Mouse (Mus musculus): ENCODE measurements at regions not wholly inside any gene's neighbourhood (a gene's known extent, or its start where the extent isn't known, plus 50 kb on each side); places are given as distances from the start of the nearest gene placed in this dataset.

DNA sequence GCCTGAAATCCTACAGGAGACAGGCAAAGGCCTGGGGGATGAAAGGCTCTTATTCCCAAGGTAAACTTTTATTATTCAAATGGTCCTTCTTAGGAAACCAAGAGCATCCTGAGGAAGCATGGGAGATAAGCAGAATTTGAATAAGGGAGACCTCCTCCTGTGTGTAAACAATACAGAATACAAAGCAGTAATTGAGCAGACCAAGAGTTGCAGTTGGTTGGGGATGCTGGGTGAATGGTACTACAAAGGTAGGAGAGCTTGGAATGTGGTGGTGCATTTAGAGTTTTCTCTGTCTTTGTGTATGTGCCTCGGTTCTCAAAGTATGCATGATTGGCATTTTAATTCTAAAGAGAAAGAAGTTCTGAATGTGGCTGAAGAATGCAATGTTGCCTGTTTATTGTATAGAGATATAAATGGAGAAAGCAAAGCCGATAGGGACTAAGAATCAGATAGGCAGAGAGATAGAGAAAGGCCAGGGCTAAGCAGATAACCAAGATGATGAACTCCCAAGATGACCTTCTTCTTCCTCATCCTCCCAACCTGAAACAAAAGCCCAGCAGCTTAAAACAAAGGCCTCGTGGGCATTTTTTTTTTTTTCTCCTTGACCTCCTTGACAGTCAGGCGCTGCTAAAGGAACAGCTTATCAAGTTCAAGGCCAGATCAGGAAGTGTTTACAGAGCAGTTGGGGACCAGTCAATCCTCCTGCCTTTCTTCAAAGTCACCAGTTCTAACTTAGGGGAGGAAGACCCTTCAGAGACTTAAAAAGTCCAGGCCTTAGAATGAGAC is 175.6 kb downstream of the Usp46 start:
- Histone ChIP-seq H3K4me1 (ENCODE audit: control insufficient read depth, insufficient read depth, low read length) (no peaks in the 10 kb centered on the region), H3K36me3 (ENCODE audit: control insufficient read depth, insufficient read depth, low read length) (no peaks in the 10 kb centered on the region), H3K4me3 (ENCODE audit: low read depth, low read length) (no peak overlapping the region), H3K9ac (ENCODE audit: low read depth, low read length) (no peak overlapping the region), H3K27me3 (ENCODE audit: control insufficient read depth, insufficient read depth, low read depth, low read length) (no peaks in the 10 kb centered on the region), H3K9me3 (replicated peaks; ENCODE audit: control insufficient read depth, low read length, poor library complexity, severe bottlenecking) (no peaks in the 10 kb centered on the region; the same call in 1 of the 2 replicates), H3K27ac (ENCODE audit: low read length) (no peak overlapping the region), H3K4me2 (ENCODE audit: low read length) (no peak overlapping the region)
- 49% methylated on average over 4 of the region's 4 CpGs for WGBS
- ATAC-seq = no peak

DNA sequence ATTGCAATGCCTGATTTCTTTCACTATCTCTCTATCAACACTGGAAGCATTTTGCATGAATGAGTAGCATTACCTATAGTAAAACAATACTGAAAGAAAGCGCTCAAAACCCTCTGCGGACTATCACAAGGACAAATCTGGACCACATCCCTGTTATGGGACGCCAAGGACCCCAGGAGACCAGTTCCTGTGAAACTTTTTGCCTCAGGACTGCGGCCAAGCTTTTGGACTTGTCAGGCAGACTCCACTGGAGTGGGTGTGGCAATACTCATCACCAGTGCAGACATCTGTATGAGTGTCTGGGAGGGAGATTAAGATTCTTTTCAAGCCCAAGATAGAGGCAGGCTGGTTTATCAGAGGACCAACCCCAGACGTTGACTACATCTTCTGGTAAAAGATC is 173.0 kb downstream of the Usp46 start:
- Histone ChIP-seq H3K4me1 (ENCODE audit: control insufficient read depth, insufficient read depth, low read length) (no peaks in the 10 kb centered on the region), H3K36me3 (ENCODE audit: control insufficient read depth, insufficient read depth, low read length) (no peaks in the 10 kb centered on the region), H3K4me2 (ENCODE audit: low read length) (no peak overlapping the region), H3K9ac (ENCODE audit: low read depth, low read length) (no peak overlapping the region), H3K27me3 (ENCODE audit: control insufficient read depth, insufficient read depth, low read depth, low read length) (no peaks in the 10 kb centered on the region), H3K27ac (ENCODE audit: low read length) (no peak overlapping the region), H3K4me3 (ENCODE audit: low read depth, low read length) (no peak overlapping the region), H3K9me3 (replicated peaks; ENCODE audit: control insufficient read depth, low read length, poor library complexity, severe bottlenecking) (no peaks in the 10 kb centered on the region; the same call in 1 of the 2 replicates)
- no peak for ATAC-seq
- 96% methylated on average over 5 of the region's 5 CpGs for WGBS

DNA sequence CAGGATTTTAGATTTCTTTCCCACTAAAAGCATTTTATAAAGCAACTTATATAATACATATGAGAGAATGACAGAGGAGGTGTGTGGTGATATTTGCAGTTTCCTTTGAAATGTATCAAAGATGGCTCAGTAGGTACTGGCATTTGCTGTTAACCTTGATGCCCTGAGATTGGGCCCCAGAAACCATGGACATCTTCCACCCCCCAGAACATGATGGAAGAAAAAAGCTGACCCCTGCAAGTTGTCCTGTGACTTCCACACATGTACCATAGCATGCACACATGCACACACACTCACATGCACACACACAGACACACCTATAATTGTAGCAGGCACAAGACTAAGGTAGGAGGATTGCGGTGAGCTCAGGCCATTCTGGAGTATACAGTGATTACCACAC is 171.4 kb downstream of the Usp46 start:
- Histone ChIP-seq H3K4me2 (ENCODE audit: low read length) (no peak overlapping the region), H3K4me1 (ENCODE audit: control insufficient read depth, insufficient read depth, low read length) (no peaks in the 10 kb centered on the region), H3K27ac (ENCODE audit: low read length) (no peak overlapping the region), H3K36me3 (ENCODE audit: control insufficient read depth, insufficient read depth, low read length) (no peaks in the 10 kb centered on the region), H3K27me3 (ENCODE audit: control insufficient read depth, insufficient read depth, low read depth, low read length) (no peaks in the 10 kb centered on the region), H3K4me3 (ENCODE audit: low read depth, low read length) (no peak overlapping the region), H3K9ac (ENCODE audit: low read depth, low read length) (no peak overlapping the region), H3K9me3 (replicated peaks; ENCODE audit: control insufficient read depth, low read length, poor library complexity, severe bottlenecking) (no peaks in the 10 kb centered on the region; the same call in 1 of the 2 replicates)
- ATAC-seq = no peak
- WGBS = 100% methylated on average over 1 of the region's 1 CpGs

- H3K36me3 ChIP-seq (ENCODE audit: control insufficient read depth, insufficient read depth, low read length) = no peaks in the 10 kb centered on the region
- no peak overlapping the region for H3K9ac ChIP-seq (ENCODE audit: low read depth, low read length)
- no peaks in the 10 kb centered on the region for H3K4me1 ChIP-seq (ENCODE audit: control insufficient read depth, insufficient read depth, low read length)
- H3K9me3 ChIP-seq (replicated peaks; ENCODE audit: control insufficient read depth, low read length, poor library complexity, severe bottlenecking) = no peaks in the 10 kb centered on the region
- ATAC-seq = no peak
- H3K27ac ChIP-seq (ENCODE audit: low read length) = no peak overlapping the region
- H3K4me3 ChIP-seq (ENCODE audit: low read depth, low read length) = no peak overlapping the region
- no peaks in the 10 kb centered on the region for H3K27me3 ChIP-seq (ENCODE audit: control insufficient read depth, insufficient read depth, low read depth, low read length)
- WGBS = 87% methylated on average over 1 of the region's 1 CpGs
- H3K4me2 ChIP-seq (ENCODE audit: low read length) = no peak overlapping the region
Measured at GRCm38 (mm10) chr5:73901651-73902050, 166.6 kb downstream of the Usp46 start.

DNA sequence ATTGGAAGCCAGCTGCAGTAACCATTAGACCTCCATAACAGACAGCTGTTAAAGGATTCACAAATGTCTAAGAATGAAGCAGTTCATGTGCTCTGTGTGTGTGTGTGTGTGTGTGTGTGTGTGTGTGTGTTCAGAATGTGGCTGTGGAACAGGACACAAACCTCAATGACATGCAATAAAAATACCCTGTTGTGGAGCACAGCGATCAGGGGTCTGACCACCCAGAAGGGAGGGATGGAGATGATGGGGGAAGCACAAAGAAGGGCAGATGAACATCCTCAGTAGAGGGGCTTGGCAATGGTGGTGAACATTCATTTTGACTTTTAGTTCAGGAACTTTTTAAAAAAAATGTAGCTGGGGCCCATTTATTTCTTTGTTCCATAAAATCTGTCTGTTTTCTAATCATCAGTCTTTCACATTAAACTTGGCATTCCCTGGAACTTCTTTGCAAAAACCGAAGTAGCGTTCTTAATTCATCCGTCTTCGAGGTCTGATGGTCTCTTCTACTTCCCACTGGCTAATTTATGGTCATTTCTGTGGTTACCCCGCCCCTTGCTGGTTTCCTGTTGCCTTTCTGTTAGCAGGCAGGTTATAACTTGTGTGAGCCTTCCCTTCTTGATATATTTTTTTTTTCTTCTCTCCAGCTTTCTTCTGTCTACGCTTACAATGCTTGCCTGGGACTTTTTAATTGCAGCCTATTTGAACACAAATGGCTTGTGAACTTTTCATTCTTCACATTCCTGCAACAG is 165.6 kb downstream of the Usp46 start:
- Histone ChIP-seq H3K4me1 (ENCODE audit: control insufficient read depth, insufficient read depth, low read length) (no peaks in the 10 kb centered on the region), H3K4me2 (ENCODE audit: low read length) (peak overlapping the region; percentile 15), H3K36me3 (ENCODE audit: control insufficient read depth, insufficient read depth, low read length) (no peaks in the 10 kb centered on the region), H3K4me3 (ENCODE audit: low read depth, low read length) (no peak overlapping the region), H3K27ac (ENCODE audit: low read length) (no peak overlapping the region), H3K27me3 (ENCODE audit: control insufficient read depth, insufficient read depth, low read depth, low read length) (no peaks in the 10 kb centered on the region), H3K9me3 (replicated peaks; ENCODE audit: control insufficient read depth, low read length, poor library complexity, severe bottlenecking) (no peaks in the 10 kb centered on the region), H3K9ac (ENCODE audit: low read depth, low read length) (no peak overlapping the region)
- WGBS = 64% methylated on average over 7 of the region's 7 CpGs
- no peak for ATAC-seq

DNA sequence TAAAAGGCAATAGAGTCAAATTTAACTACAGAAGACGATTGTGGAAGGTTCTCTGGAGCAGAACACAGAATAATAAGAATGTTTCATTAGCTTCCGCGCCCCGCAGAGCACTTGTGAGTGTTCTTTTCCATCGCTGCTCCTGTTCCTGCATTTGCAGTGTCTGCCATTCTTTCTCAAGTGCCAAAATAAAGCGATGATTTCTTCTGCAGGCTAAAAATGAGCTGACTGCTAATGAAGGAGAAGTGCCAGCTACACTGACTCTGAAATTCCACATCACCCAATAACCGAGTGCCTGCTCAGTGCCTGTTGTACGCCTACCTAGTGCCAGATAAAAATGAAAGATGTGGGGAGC is 165.0 kb downstream of the Usp46 start:
- H3K36me3 ChIP-seq (ENCODE audit: control insufficient read depth, insufficient read depth, low read length) = no peaks in the 10 kb centered on the region
- no peak overlapping the region for H3K4me3 ChIP-seq (ENCODE audit: low read depth, low read length)
- no peaks in the 10 kb centered on the region for H3K9me3 ChIP-seq (replicated peaks; ENCODE audit: control insufficient read depth, low read length, poor library complexity, severe bottlenecking)
- no peak overlapping the region for H3K9ac ChIP-seq (ENCODE audit: low read depth, low read length)
- H3K4me1 ChIP-seq (ENCODE audit: control insufficient read depth, insufficient read depth, low read length) = no peaks in the 10 kb centered on the region
- 40% methylated on average over 8 of the region's 8 CpGs for WGBS
- H3K4me2 ChIP-seq (ENCODE audit: low read length) = peak overlapping the region; percentile 15
- ATAC-seq = no peak
- H3K27ac ChIP-seq (ENCODE audit: low read length) = no peak overlapping the region
- H3K27me3 ChIP-seq (ENCODE audit: control insufficient read depth, insufficient read depth, low read depth, low read length) = no peaks in the 10 kb centered on the region

- Histone ChIP-seq H3K4me2 (ENCODE audit: low read length) (no peak overlapping the region), H3K9me3 (replicated peaks; ENCODE audit: control insufficient read depth, low read length, poor library complexity, severe bottlenecking) (no peaks in the 10 kb centered on the region), H3K27me3 (ENCODE audit: control insufficient read depth, insufficient read depth, low read depth, low read length) (no peaks in the 10 kb centered on the region), H3K4me1 (ENCODE audit: control insufficient read depth, insufficient read depth, low read length) (no peaks in the 10 kb centered on the region), H3K27ac (ENCODE audit: low read length) (no peak overlapping the region), H3K9ac (ENCODE audit: low read depth, low read length) (no peak overlapping the region), H3K36me3 (ENCODE audit: control insufficient read depth, insufficient read depth, low read length) (no peaks in the 10 kb centered on the region), H3K4me3 (ENCODE audit: low read depth, low read length) (no peak overlapping the region)
- WGBS = 78% methylated on average over 8 of the region's 8 CpGs
- ATAC-seq = no peak
Measured at GRCm38 (mm10) chr5:73904146-73904811, 164.0 kb downstream of the Usp46 start.

GRCm38 (mm10) chr5:73912149-73912548 is 156.1 kb downstream of the Usp46 start:
- no peaks in the 10 kb centered on the region for H3K9me3 ChIP-seq (replicated peaks; ENCODE audit: control insufficient read depth, low read length, poor library complexity, severe bottlenecking)
- no peaks in the 10 kb centered on the region for H3K36me3 ChIP-seq (ENCODE audit: control insufficient read depth, insufficient read depth, low read length)
- H3K9ac ChIP-seq (ENCODE audit: low read depth, low read length) = no peak overlapping the region
- no peaks in the 10 kb centered on the region for H3K4me1 ChIP-seq (ENCODE audit: control insufficient read depth, insufficient read depth, low read length)
- H3K27ac ChIP-seq (ENCODE audit: low read length) = no peak overlapping the region
- no peak for ATAC-seq
- no peaks in the 10 kb centered on the region for H3K27me3 ChIP-seq (ENCODE audit: control insufficient read depth, insufficient read depth, low read depth, low read length)
- 90% methylated on average over 1 of the region's 1 CpGs for WGBS
- H3K4me2 ChIP-seq (ENCODE audit: low read length) = no peak overlapping the region
- no peak overlapping the region for H3K4me3 ChIP-seq (ENCODE audit: low read depth, low read length)

DNA sequence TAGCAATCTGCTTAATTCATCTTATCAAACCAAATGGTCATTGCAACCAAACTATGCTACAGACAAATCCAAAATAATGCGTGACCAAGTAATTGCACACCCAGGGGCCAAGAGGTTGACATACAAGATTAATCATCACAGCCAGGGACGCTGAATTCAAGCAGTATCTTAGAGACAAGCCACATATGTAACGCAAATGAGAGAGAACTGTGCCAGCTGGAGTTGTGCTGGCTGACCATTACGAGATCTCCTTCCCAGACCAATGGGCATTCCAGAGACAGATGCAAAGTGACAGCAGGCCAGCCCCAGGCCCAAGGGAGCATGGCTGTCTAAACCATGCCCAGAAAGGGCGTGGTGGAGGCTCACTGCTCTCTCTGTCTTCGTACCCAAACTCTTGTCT is 155.1 kb downstream of the Usp46 start:
- Histone ChIP-seq H3K4me1 (ENCODE audit: control insufficient read depth, insufficient read depth, low read length) (no peaks in the 10 kb centered on the region), H3K4me3 (ENCODE audit: low read depth, low read length) (no peak overlapping the region), H3K4me2 (ENCODE audit: low read length) (no peak overlapping the region), H3K27ac (ENCODE audit: low read length) (no peak overlapping the region), H3K9ac (ENCODE audit: low read depth, low read length) (no peak overlapping the region), H3K27me3 (ENCODE audit: control insufficient read depth, insufficient read depth, low read depth, low read length) (no peaks in the 10 kb centered on the region), H3K9me3 (replicated peaks; ENCODE audit: control insufficient read depth, low read length, poor library complexity, severe bottlenecking) (no peaks in the 10 kb centered on the region), H3K36me3 (ENCODE audit: control insufficient read depth, insufficient read depth, low read length) (no peaks in the 10 kb centered on the region)
- ATAC-seq = no peak
- 66% methylated on average over 6 of the region's 6 CpGs for WGBS
